Mouse (Mus musculus) adrenal gland, postnatal 4 days (tissue): ENCODE data around the gene Unk. TPM values are rescaled to one million over a fixed set of nuclear protein-coding genes. Genes with fewer than 3 reads are reported as not detected.
"Not testable (repeated sequence)": the region's sequence is repeated elsewhere in the genome, so short reads cannot be mapped to it uniquely, and the experiment has no call there.

Experiments
- DNase-seq, 2 experiments: peaks; one replicate each; pipeline ENCODE4 v3.0.0; 2021 to 2022; ENCODE audit warnings: low spot score in 2 of 2, mixed read lengths in 2 of 2
- total RNA-seq, 2 experiments: library from RNA; stranded (reverse); gene quantifications; 2 replicates each; pipeline ENCODE4 v1.2.3; 2021

Unk gene
- total RNA-seq, 2 experiments from 2014 or later: 41.3 to 45.5 TPM

GRCm38 (mm10) chr11:116009661-116010060 is 20.5 kb upstream of the Unk start:
- no peak for DNase-seq

GRCm38 (mm10) chr11:116010146-116010545 is 20.0 kb upstream of the Unk start:
- no peak for DNase-seq

GRCm38 (mm10) chr11:116010948-116011347 is 19.2 kb upstream of the Unk start:
- DNase-seq: no peak

GRCm38 (mm10) chr11:116011529-116012261 is 18.4 kb upstream of the Unk start:
- no peak for DNase-seq

GRCm38 (mm10) chr11:116012262-116012947 is 17.7 kb upstream of the Unk start, which contains the start of gene Galk1:
Gene Galk1 (minus strand): TSS chr11:116012719.
- peak; percentile 67 for DNase-seq

GRCm38 (mm10) chr11:116014821-116015220 is 15.3 kb upstream of the Unk start:
- no peak for DNase-seq

- DNase-seq: no peak
Observed at GRCm38 (mm10) chr11:116018106-116018505, 12.0 kb upstream of the Unk start.

GRCm38 (mm10) chr11:116018867-116019266 is 11.3 kb upstream of the Unk start:
- not testable (repeated sequence) for DNase-seq

- no peak for DNase-seq
Observed at GRCm38 (mm10) chr11:116019360-116019791, 10.7 kb upstream of the Unk start.

GRCm38 (mm10) chr11:116019976-116020411 is 10.1 kb upstream of the Unk start:
- DNase-seq: no peak

GRCm38 (mm10) chr11:116020519-116020922 is 9.6 kb upstream of the Unk start:
- no peak for DNase-seq

GRCm38 (mm10) chr11:116021328-116022220 is 8.5 kb upstream of the Unk start:
- no peak for DNase-seq

GRCm38 (mm10) chr11:116022256-116022780 is 7.8 kb upstream of the Unk start:
- no peak for DNase-seq

- DNase-seq: not testable (repeated sequence)
Observed at GRCm38 (mm10) chr11:116023074-116023770, 6.9 kb upstream of the Unk start.

GRCm38 (mm10) chr11:116023771-116024355 is 6.3 kb upstream of the Unk start:
- DNase-seq: peak; percentile 71 to 74

GRCm38 (mm10) chr11:116024356-116024808 is 5.7 kb upstream of the Unk start:
- peak; percentile 92 to 94 for DNase-seq

GRCm38 (mm10) chr11:116025056-116025845 is 4.9 kb upstream of the Unk start:
- no peak for DNase-seq

GRCm38 (mm10) chr11:116027756-116028155 is 2.4 kb upstream of the Unk start, which contains the start of gene H3f3b:
Gene H3f3b (minus strand): TSS chr11:116027962.
- no peak for DNase-seq
